Mouse (Mus musculus): ENCODE results near the gene Gm10447. TPM values are rescaled to one million over a fixed set of nuclear protein-coding genes. Genes with fewer than 3 reads are reported as not detected.

Gene Gm10447
- not detected for polyA plus RNA-seq (2017; shearing (Covaris generic))

DNA sequence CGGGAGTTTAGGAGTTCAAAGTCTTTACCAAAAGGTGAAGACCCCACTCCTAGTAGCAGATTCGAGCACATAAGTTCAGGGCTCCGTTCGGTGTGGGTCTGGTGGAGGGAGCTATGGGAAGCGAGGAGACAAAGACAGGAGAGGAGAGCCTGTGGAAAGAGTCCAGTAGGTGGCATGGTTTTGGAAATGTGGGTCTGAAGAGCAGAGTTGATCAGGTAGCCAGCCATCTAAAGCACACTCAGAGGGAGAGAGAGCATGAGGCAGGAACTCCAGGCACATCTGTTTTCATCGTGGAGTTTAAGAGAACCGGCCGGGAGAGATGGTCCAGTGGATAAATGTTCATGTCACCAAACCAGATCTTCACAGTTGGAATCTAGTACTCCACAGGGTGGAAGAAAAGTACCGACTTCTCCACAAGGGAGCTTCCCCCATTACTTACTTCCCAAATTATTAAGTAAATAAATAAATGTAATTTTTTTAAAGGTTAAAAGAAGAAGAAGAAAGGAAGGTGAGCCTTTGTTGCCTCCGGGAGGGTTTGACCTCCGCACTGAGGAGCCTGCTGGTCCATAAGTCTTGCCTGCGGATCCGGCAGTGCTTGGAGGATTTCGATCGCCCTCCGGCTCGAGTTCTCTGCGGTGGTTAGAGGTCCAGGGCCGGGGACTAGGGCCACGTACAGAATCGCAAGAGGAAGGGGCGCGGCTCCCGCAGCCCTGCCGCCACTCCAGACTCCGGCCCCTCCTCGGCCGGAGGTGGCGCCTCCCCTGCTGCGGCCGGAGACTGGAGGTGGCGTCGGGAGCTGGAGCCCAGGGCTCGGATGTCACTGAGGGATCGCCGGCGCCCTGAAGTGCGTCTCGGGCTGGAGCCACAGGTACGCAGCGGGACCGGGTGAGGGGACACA lies at the start of gene Gm10447, which contains the start of gene Shroom1:
Gene Gm10447 (minus strand): TSS at position 637 of the 898 bp plus-strand sequence.
Gene Shroom1 (plus strand): TSS at position 732 of the 898 bp plus-strand sequence.

DNA sequence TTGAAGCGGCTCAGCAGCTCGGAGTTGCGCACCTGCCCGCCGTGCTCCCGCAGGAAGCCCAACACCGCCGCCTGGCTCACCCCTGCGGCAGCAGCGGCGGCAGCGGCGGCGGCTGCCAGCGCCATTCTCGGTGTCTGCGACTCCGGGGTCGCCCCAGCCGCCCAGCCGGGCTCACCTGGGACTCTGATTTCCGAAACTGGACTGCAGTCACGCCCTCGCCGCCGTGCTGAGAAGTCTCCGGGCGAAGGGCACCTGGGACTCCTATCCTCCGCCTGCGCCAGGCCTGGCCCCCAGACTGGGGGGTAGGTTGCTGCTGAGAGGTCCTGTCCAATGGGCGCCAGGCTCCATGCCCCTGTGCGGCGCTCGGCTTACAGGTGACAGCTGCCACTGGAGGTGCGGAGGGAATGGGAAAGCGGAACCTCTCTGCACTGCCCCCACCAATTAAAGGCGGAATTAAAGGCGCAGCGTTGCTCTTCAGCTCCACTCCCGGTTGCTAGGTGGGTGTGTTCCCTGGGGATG lies 22.9 kb upstream of the Gm10447 start, which contains the start of the genes Gm9945 and Sowaha:
Gene Gm9945 (plus strand): TSS at position 384 of the 519 bp plus-strand sequence.
Gene Sowaha (minus strand): TSS at position 492 of the 519 bp plus-strand sequence.

DNA sequence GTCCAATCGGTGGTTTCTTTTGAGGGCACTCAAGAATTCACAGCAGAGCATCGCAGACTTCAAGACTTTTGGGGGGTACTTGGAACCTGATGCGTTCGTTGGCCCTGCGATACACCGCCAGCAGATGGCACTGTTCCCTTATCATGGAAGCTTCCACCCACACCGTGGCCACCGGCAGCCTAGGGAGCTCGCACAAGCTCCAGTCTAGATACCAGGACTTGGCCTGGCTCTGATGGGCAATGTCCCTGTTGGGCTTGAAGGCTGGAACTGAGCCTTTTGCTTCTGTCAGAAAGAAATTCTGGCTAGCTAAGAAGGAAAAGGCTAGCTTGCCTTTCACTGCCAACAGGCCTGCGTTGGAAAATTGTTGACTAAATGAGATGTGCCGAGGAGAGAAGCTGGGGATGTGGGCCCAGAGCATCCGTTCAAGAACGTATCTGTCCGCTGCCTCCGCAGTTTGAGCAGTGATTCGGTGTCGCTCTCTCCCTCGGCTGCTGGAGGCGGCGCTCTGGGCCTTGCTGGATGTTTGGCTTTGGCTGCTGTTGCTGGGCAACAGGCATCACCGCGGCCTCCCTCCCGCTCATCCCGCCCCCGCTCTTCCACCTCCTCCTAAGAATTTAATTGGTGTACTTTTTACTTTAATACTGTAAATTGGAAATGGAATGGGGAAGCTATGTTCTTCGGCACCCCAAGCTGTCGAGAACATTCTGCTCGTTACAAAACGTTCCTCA lies 13.2 kb upstream of the Gm10447 start, which contains the start of gene Gm9837:
Gene Gm9837 (minus strand): TSS at position 512 of the 728 bp plus-strand sequence.

DNA sequence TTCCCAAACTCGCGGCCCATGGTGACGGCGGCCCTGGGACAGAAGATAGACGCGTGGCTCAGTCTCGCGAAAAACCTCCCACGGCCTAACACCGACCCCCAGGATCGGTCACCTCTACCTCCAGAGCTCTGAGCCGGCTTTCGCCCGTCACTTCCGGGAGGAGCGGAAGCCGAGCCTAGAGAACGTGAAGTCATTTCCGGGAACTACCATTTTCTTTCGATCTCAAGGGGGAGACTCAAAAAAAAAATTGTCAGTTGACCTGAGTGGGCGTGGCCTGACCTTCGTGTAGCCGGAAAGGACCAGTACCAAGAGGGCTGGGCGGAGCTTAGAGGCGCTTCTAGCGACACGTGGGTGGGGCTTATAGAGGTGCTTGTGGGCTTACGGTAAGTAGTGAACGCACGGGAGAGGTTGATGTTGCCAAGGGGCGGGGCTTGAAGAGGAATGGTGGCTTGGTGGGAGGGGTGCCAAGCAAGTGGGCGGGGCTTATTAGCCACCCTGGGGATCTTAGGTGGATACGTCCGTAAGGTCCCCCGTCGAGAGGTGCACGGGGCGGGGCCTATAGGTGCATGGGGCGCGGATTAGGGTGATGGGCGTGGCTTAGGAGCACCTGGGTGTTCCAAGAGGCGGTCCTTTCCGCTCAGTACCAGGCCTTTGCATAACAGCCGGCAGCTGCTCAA lies 26.1 kb downstream of the Gm10447 start, which contains the start of the genes Uqcrq and Gdf9:
Gene Uqcrq (minus strand): TSS at position 162 of the 677 bp plus-strand sequence.
Gene Gdf9 (plus strand): TSS at position 354 of the 677 bp plus-strand sequence.

DNA sequence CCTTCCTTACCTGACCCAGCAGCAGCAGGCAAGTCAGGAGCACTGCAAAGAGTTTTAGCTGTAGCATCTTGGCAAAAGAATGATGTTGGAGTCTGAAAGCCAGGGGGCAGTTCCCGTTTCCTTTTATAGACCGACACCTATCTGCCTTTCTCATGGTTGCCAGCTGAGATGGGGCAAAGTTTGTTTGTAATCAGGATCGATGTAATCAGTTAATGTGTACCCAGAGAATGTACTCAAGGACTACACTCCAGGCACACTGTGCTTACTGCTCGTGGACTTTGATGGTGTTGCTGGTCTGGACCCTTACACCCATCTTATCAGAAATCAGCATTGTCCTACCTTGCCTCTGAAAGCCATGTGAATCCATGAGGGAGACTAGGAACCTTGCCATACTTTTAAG lies 33.9 kb downstream of the Gm10447 start, which contains the start of gene Leap2:
Gene Leap2 (minus strand): TSS at position 135 of the 400 bp plus-strand sequence.

Other genes with a start within 250 kb of the Gm10447 start
- 29.0 TPM for gene Hspa4, start 156.7 kb downstream of the Gm10447 start, polyA plus RNA-seq (2017; shearing (Covaris generic))
- gene Zcchc10, start 132.4 kb downstream of the Gm10447 start, polyA plus RNA-seq (2017; shearing (Covaris generic)): 33.8 TPM
- 15.5 TPM for gene Aff4, start 106.3 kb downstream of the Gm10447 start, polyA plus RNA-seq (2017; shearing (Covaris generic))
- not detected for gene Leap2, start 33.9 kb downstream of the Gm10447 start, polyA plus RNA-seq (2017; shearing (Covaris generic))
- gene Uqcrq, start 26.3 kb downstream of the Gm10447 start, polyA plus RNA-seq (2017; shearing (Covaris generic)): 331 TPM
- gene Gdf9, start 26.1 kb downstream of the Gm10447 start, polyA plus RNA-seq (2017; shearing (Covaris generic)): 0.24 TPM
- not detected for gene Shroom1, start 95 bp upstream of the Gm10447 start, polyA plus RNA-seq (2017; shearing (Covaris generic))
- not detected for gene Gm9837, start 13.4 kb upstream of the Gm10447 start, polyA plus RNA-seq (2017; shearing (Covaris generic))
- not detected for gene Gm9945, start 23.1 kb upstream of the Gm10447 start, polyA plus RNA-seq (2017; shearing (Covaris generic))
- not detected for gene Sowaha, start 23.2 kb upstream of the Gm10447 start, polyA plus RNA-seq (2017; shearing (Covaris generic))
- 1.0 TPM for gene Sept8, start 62.1 kb upstream of the Gm10447 start, polyA plus RNA-seq (2017; shearing (Covaris generic))
- gene Kif3a, start 110.3 kb upstream of the Gm10447 start, polyA plus RNA-seq (2017; shearing (Covaris generic)): 14.3 TPM
- 4.7 TPM for gene Il4, start 161.6 kb upstream of the Gm10447 start, polyA plus RNA-seq (2017; shearing (Covaris generic))
- gene Il13, start 177.6 kb upstream of the Gm10447 start, polyA plus RNA-seq (2017; shearing (Covaris generic)): not detected